Mouse (Mus musculus) small intestine, adult 2 months (tissue): ENCODE measurements around the gene Tbk1.

ENCODE experiments used
- CTCF ChIP-seq: fragments of 200-500 bp; IDR thresholded peaks from 2 replicates; pipeline ENCODE4 v1.5.1; 2012; ENCODE audit warnings: low read depth, mild to moderate bottlenecking, control low read depth, inconsistent platforms, low read length, moderate library complexity, mixed read lengths; ENCODE audit not compliant: insufficient replicate concordance, insufficient read length; ENCODE audit errors: extremely low read depth
- POLR2A ChIP-seq: fragments of 200-500 bp; IDR thresholded peaks from 2 replicates; pipeline ENCODE4 v1.6.1; 2012; ENCODE audit warnings: low read depth, mild to moderate bottlenecking, control low read depth, inconsistent platforms, low read length, moderate library complexity

DNA sequence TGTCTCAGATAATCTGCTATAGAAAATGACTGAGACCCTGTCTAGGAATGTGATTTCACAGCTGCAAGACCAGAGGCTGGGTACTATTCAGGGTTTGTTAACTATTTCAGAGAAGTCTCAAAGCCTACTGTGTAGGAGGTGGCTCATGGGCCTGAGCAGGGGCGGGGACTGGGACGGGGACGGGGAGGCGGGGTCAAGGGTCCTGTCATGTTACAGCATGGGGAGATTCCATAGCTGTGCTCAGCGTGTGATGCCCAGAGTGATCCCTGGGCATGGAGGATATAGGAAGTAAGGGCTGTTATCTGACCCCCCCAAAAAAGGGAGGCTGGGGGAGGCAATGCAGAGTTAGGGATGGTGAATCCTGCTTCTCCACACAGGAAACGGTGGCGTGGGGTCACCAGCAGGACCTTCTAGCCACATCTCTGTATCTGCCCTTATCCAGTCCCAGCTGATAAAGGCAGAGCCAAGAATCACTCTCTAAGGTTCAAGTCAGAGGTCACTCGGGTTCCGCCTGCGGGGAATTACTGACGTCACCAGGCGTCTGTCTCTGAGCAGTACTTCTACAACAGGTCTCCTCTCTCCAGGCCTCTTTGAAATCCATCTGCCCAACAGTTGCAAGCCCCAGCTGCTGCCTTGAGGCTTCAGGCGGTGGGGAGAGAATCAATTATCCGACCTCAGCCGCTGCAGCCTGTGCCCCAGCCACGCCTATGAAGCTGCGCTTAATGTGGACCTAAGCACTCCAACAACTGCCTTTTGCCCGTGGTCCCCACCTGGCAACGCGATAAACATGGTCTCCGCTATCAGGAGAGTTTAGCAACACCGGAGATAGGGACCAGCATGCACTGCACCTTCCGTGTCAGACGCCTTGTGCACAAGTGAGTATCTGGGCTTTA, 76.6 kb downstream of the Tbk1 start:
- TF ChIP-seq POLR2A (peak; percentile 24; the same call in 1 of the 2 replicates), CTCF (peak; percentile 6; the same call in 1 of the 2 replicates)
